Mouse (Mus musculus): Measurements from ENCODE around the gene Tle3. TPM values are rescaled to one million over a fixed set of nuclear protein-coding genes. Genes with fewer than 3 reads are reported as not detected.

Tle3 gene
- polyA plus RNA-seq, 1 experiment from 2014 or later = 18.6 TPM

GRCm38 (mm10) chr9:61404615-61404980 is 32.4 kb downstream of the Tle3 start:
- Histone ChIP-seq H3K9ac (no peak overlapping the region), H3K4me1 (replicated peaks) (peaks cover 46% of the 10 kb centered on the region), H3K27ac (peak overlapping the region; percentile 38), H3K4me2 (replicated peaks) (peak overlapping the region; percentile 7), H3K36me3 (peaks cover 50% of the 10 kb centered on the region), H3K27me3 (replicated peaks) (no peaks in the 10 kb centered on the region), H3K4me3 (replicated peaks) (no peak overlapping the region), H3K9me3 (no peaks in the 10 kb centered on the region)
- ATAC-seq = peak; percentile 4; the same call in 1 of the 2 replicates
- 59% methylated on average over 3 of the region's 3 CpGs for WGBS

GRCm38 (mm10) chr9:61404998-61405621 is 32.9 kb downstream of the Tle3 start:
- Histone ChIP-seq H3K9ac (no peak overlapping the region), H3K9me3 (no peaks in the 10 kb centered on the region), H3K4me3 (replicated peaks) (no peak overlapping the region), H3K4me1 (replicated peaks) (peaks cover 46% of the 10 kb centered on the region), H3K27ac (peak overlapping the region; percentile 49), H3K27me3 (replicated peaks) (no peaks in the 10 kb centered on the region), H3K4me2 (replicated peaks) (peak overlapping the region; percentile 7), H3K36me3 (peaks cover 55% of the 10 kb centered on the region)
- WGBS = 19% methylated on average over 19 of the region's 19 CpGs
- ATAC-seq = peak; percentile 85

- Histone ChIP-seq H3K9me3 (no peaks in the 10 kb centered on the region), H3K4me1 (replicated peaks) (peaks cover 41% of the 10 kb centered on the region), H3K4me2 (replicated peaks) (no peak overlapping the region), H3K36me3 (peaks cover 67% of the 10 kb centered on the region), H3K4me3 (replicated peaks) (no peak overlapping the region), H3K27me3 (replicated peaks) (no peaks in the 10 kb centered on the region), H3K27ac (no peak overlapping the region), H3K9ac (no peak overlapping the region)
- no peak for ATAC-seq
- WGBS = 80% methylated on average over 1 of the region's 1 CpGs
Measured at GRCm38 (mm10) chr9:61406343-61406742, 34.2 kb downstream of the Tle3 start.

- no peak overlapping the region for H3K27ac ChIP-seq
- no peak overlapping the region for H3K4me2 ChIP-seq (replicated peaks)
- no peak for ATAC-seq
- no peaks in the 10 kb centered on the region for H3K9me3 ChIP-seq
- no peak overlapping the region for H3K4me3 ChIP-seq (replicated peaks)
- 80% methylated on average over 8 of the region's 8 CpGs for WGBS
- H3K36me3 ChIP-seq = peaks cover 77% of the 10 kb centered on the region
- peaks cover 31% of the 10 kb centered on the region for H3K4me1 ChIP-seq (replicated peaks)
- H3K27me3 ChIP-seq (replicated peaks) = no peaks in the 10 kb centered on the region
- H3K9ac ChIP-seq = no peak overlapping the region
Measured at GRCm38 (mm10) chr9:61409046-61409445, 36.9 kb downstream of the Tle3 start.

GRCm38 (mm10) chr9:61413665-61414456 is 41.7 kb downstream of the Tle3 start:
- H3K4me1 ChIP-seq (replicated peaks) = 0 out of 2 replicates have a peak, but pooled peaks cover 3% of the 10 kb centered on the region
- H3K9ac ChIP-seq = no peak overlapping the region
- H3K27ac ChIP-seq = no peak overlapping the region
- no peaks in the 10 kb centered on the region for H3K9me3 ChIP-seq
- H3K36me3 ChIP-seq = peaks cover 79% of the 10 kb centered on the region
- no peak for ATAC-seq
- no peak overlapping the region for H3K4me3 ChIP-seq (replicated peaks)
- no peaks in the 10 kb centered on the region for H3K27me3 ChIP-seq (replicated peaks)
- no peak overlapping the region for H3K4me2 ChIP-seq (replicated peaks)
- WGBS = 84% methylated on average over 14 of the region's 14 CpGs

- no peaks in the 10 kb centered on the region for H3K27me3 ChIP-seq (replicated peaks)
- H3K4me3 ChIP-seq (replicated peaks) = no peak overlapping the region
- H3K4me1 ChIP-seq (replicated peaks) = no peaks in the 10 kb centered on the region
- no peaks in the 10 kb centered on the region for H3K9me3 ChIP-seq
- H3K9ac ChIP-seq = no peak overlapping the region
- no peak for ATAC-seq
- H3K4me2 ChIP-seq (replicated peaks) = no peak overlapping the region
- 41% methylated on average over 9 of the region's 9 CpGs for WGBS
- no peak overlapping the region for H3K27ac ChIP-seq
- H3K36me3 ChIP-seq = peaks cover 52% of the 10 kb centered on the region
Measured at GRCm38 (mm10) chr9:61416571-61416970, 44.4 kb downstream of the Tle3 start.

- no peaks in the 10 kb centered on the region for H3K4me1 ChIP-seq (replicated peaks)
- H3K9ac ChIP-seq = no peak overlapping the region
- no peaks in the 10 kb centered on the region; the same call in 1 of the 2 replicates for H3K27me3 ChIP-seq (replicated peaks)
- no peak for ATAC-seq
- H3K4me3 ChIP-seq (replicated peaks) = no peak overlapping the region
- peaks cover 12% of the 10 kb centered on the region; the same call in 1 of the 2 replicates for H3K36me3 ChIP-seq
- H3K9me3 ChIP-seq = no peaks in the 10 kb centered on the region
- H3K4me2 ChIP-seq (replicated peaks) = no peak overlapping the region
- no peak overlapping the region for H3K27ac ChIP-seq
- WGBS = 76% methylated on average over 3 of the region's 3 CpGs
Measured at GRCm38 (mm10) chr9:61421626-61422025, 49.5 kb downstream of the Tle3 start.

- H3K9me3 ChIP-seq = no peaks in the 10 kb centered on the region
- H3K27ac ChIP-seq = no peak overlapping the region
- no peaks in the 10 kb centered on the region; the same call in 1 of the 2 replicates for H3K27me3 ChIP-seq (replicated peaks)
- H3K36me3 ChIP-seq = no peaks in the 10 kb centered on the region
- H3K4me2 ChIP-seq (replicated peaks) = no peak overlapping the region
- H3K4me1 ChIP-seq (replicated peaks) = no peaks in the 10 kb centered on the region
- 80% methylated on average over 3 of the region's 3 CpGs for WGBS
- ATAC-seq = no peak
- H3K9ac ChIP-seq = no peak overlapping the region
- H3K4me3 ChIP-seq (replicated peaks) = no peak overlapping the region
Measured at GRCm38 (mm10) chr9:61424245-61424644, 52.1 kb downstream of the Tle3 start.

GRCm38 (mm10) chr9:61426493-61426892 is 54.3 kb downstream of the Tle3 start:
- Histone ChIP-seq H3K4me3 (replicated peaks) (no peak overlapping the region), H3K9ac (no peak overlapping the region), H3K27ac (no peak overlapping the region), H3K9me3 (no peaks in the 10 kb centered on the region), H3K4me1 (replicated peaks) (no peaks in the 10 kb centered on the region), H3K36me3 (no peaks in the 10 kb centered on the region), H3K27me3 (replicated peaks) (no peaks in the 10 kb centered on the region; the same call in 1 of the 2 replicates), H3K4me2 (replicated peaks) (no peak overlapping the region)
- WGBS = 73% methylated on average over 7 of the region's 7 CpGs
- no peak for ATAC-seq

GRCm38 (mm10) chr9:61427051-61427450 is 54.9 kb downstream of the Tle3 start:
- Histone ChIP-seq H3K27ac (no peak overlapping the region), H3K27me3 (replicated peaks) (no peaks in the 10 kb centered on the region; the same call in 1 of the 2 replicates), H3K9ac (no peak overlapping the region), H3K36me3 (no peaks in the 10 kb centered on the region), H3K4me1 (replicated peaks) (no peaks in the 10 kb centered on the region), H3K4me3 (replicated peaks) (no peak overlapping the region), H3K4me2 (replicated peaks) (no peak overlapping the region), H3K9me3 (no peaks in the 10 kb centered on the region)
- peak; percentile 65 for ATAC-seq
- WGBS = 72% methylated on average over 6 of the region's 6 CpGs

GRCm38 (mm10) chr9:61427901-61428300 is 55.7 kb downstream of the Tle3 start:
- no peak overlapping the region for H3K4me3 ChIP-seq (replicated peaks)

GRCm38 (mm10) chr9:61431830-61432229 is 59.7 kb downstream of the Tle3 start:
- WGBS = 86% methylated on average over 4 of the region's 4 CpGs
- ATAC-seq = no peak
- H3K9ac ChIP-seq = no peak overlapping the region
- no peak overlapping the region for H3K4me3 ChIP-seq (replicated peaks)
- H3K36me3 ChIP-seq = no peaks in the 10 kb centered on the region
- H3K27ac ChIP-seq = no peak overlapping the region
- no peak overlapping the region for H3K4me2 ChIP-seq (replicated peaks)
- H3K9me3 ChIP-seq = no peaks in the 10 kb centered on the region
- peaks cover 12% of the 10 kb centered on the region; the same call in 1 of the 2 replicates for H3K4me1 ChIP-seq (replicated peaks)
- H3K27me3 ChIP-seq (replicated peaks) = no peaks in the 10 kb centered on the region

More at GRCm38 (mm10) chr9:61427901-61428300, 55.7 kb downstream of the Tle3 start:
- no peak for ATAC-seq
- no peaks in the 10 kb centered on the region; the same call in 1 of the 2 replicates for H3K27me3 ChIP-seq (replicated peaks)
- no peaks in the 10 kb centered on the region for H3K4me1 ChIP-seq (replicated peaks)
- 54% methylated on average over 3 of the region's 3 CpGs for WGBS
- no peaks in the 10 kb centered on the region for H3K36me3 ChIP-seq
- no peak overlapping the region for H3K9ac ChIP-seq
- H3K9me3 ChIP-seq = no peaks in the 10 kb centered on the region
- no peak overlapping the region for H3K4me2 ChIP-seq (replicated peaks)
- H3K27ac ChIP-seq = no peak overlapping the region

All from intestine, embryonic 15.5 days (tissue).